Mouse (Mus musculus) right cerebral cortex, adult 18-20 months (tissue): Measurements from ENCODE around the gene Slc43a3.
A peak's percentile ranks its signal among the peaks of the same experiment; 100 is the strongest.

Experiments used
- DNase-seq: peaks from one replicate; pipeline ENCODE4 v3.0.0; 2022; ENCODE audit warnings: mixed read lengths

Slc43a3 gene

GRCm38 (mm10) chr2:84999486-85000181 is 63.3 kb downstream of the Slc43a3 start:
- DNase-seq = no peak

GRCm38 (mm10) chr2:85001497-85001896 is 65.1 kb downstream of the Slc43a3 start:
- DNase-seq = no peak

GRCm38 (mm10) chr2:85002575-85002974 is 66.2 kb downstream of the Slc43a3 start:
- no peak for DNase-seq

- DNase-seq = peak; percentile 59
These were observed 68.0 kb downstream of the Slc43a3 start for GRCm38 (mm10) chr2:85004341-85004740.

- no peak for DNase-seq
These were observed 70.2 kb downstream of the Slc43a3 start for GRCm38 (mm10) chr2:85006600-85006999.

GRCm38 (mm10) chr2:85007729-85008128 is 71.3 kb downstream of the Slc43a3 start:
- DNase-seq = peak; percentile 21
